Mouse (Mus musculus) lung, embryonic 14.5 days (tissue): ENCODE measurements at regions not wholly inside any gene's neighbourhood (a gene's known extent, or its start where the extent isn't known, plus 50 kb on each side); places are given as distances from the start of the nearest gene placed in this dataset.

ENCODE experiments used
- ATAC-seq: fragments of 200-750 bp; cut with Nextera tagmentation; 2 replicates; pipeline ENCODE4 v1.8.0; 2017; ENCODE audit warnings: mild to moderate bottlenecking, moderate TSS enrichment, moderate library complexity; ENCODE audit not compliant: insufficient read depth
- DNase-seq: peaks from one replicate; pipeline ENCODE4 v3.0.0-alpha.2; 2015
- H3K27ac ChIP-seq: fragments of 300-500 bp; sonication (generic); 2 replicates; pipeline ENCODE4 v1.5.1; 2014; ENCODE audit warnings: low read depth, mild to moderate bottlenecking, moderate library complexity
- H3K27me3 ChIP-seq: fragments of 300-500 bp; sonication (generic); 2 replicates; pipeline ENCODE4 v1.6.1; 2014; ENCODE audit warnings: low read length, control low read depth; ENCODE audit not compliant: insufficient read depth
- H3K36me3 ChIP-seq: fragments of 300-500 bp; sonication (generic); 2 replicates; pipeline ENCODE4 v1.6.1; 2014; ENCODE audit warnings: control low read depth; ENCODE audit not compliant: insufficient read depth
- H3K4me1 ChIP-seq: fragments of 300-500 bp; sonication (generic); 2 replicates; pipeline ENCODE4 v1.6.1; 2014; ENCODE audit warnings: antibody characterized with exemption, control low read depth; ENCODE audit not compliant: insufficient read depth
- H3K4me2 ChIP-seq: fragments of 300-500 bp; sonication (generic); 2 replicates; pipeline ENCODE4 v1.6.1; 2014; ENCODE audit warnings: mild to moderate bottlenecking
- H3K4me3 ChIP-seq: fragments of 300-500 bp; sonication (generic); 2 replicates; pipeline ENCODE4 v1.5.1; 2014; ENCODE audit warnings: low read depth, low read length
- H3K9ac ChIP-seq: fragments of 300-500 bp; sonication (generic); 2 replicates; pipeline ENCODE4 v1.6.1; 2014
- H3K9me3 ChIP-seq: fragments of 300-500 bp; sonication (generic); 2 replicates; pipeline ENCODE4 v1.6.1; 2016; ENCODE audit warnings: low read depth, low read length, control low read depth
- CTCF ChIP-seq: IDR thresholded peaks from 2 replicates; pipeline ENCODE4 v1.5.1; 2016; ENCODE audit warnings: antibody characterized with exemption, low read depth
- WGBS: fragments of 180-500 bp; shearing (Covaris S2); extraction: QIAGEN DNeasy Blood & Tissue Kit; methylation state at CpG from one replicate; pipeline ENCODE4 v1.1.7; 2014; 5-methylcytosine and 5-hydroxymethylcytosine counted together

GRCm38 (mm10) chr3:117486351-117486750, 88.3 kb upstream of the Plppr5 start:
- WGBS, result 76% methylated on average over 2 of the region's 2 CpGs
- Histone ChIP-seq H3K4me3 (no peak overlapping the region), H3K9me3 (no peaks in the 10 kb centered on the region), H3K36me3 (no peaks in the 10 kb centered on the region), H3K4me1 (no peaks in the 10 kb centered on the region), H3K9ac (no peak overlapping the region), H3K27me3 (no peaks in the 10 kb centered on the region), H3K27ac (no peak overlapping the region), H3K4me2 (no peak overlapping the region)
- no peak for TF ChIP-seq CTCF
- no peak for DNase-seq
- no peak for ATAC-seq

GRCm38 (mm10) chr3:117480131-117480530, 94.5 kb upstream of the Plppr5 start:
- Histone ChIP-seq H3K9me3 (no peaks in the 10 kb centered on the region), H3K36me3 (no peaks in the 10 kb centered on the region), H3K4me1 (no peaks in the 10 kb centered on the region), H3K9ac (no peak overlapping the region), H3K27ac (no peak overlapping the region), H3K4me2 (no peak overlapping the region), H3K27me3 (no peaks in the 10 kb centered on the region), H3K4me3 (no peak overlapping the region)
- TF ChIP-seq CTCF, result no peak
- WGBS, result 42% methylated on average over 3 of the region's 3 CpGs
- ATAC-seq (no peak), DNase-seq (no peak)

GRCm38 (mm10) chr3:117459507-117459906, 98.8 kb upstream of the Plppr4 start:
- Histone ChIP-seq H3K36me3 (no peaks in the 10 kb centered on the region), H3K27me3 (no peaks in the 10 kb centered on the region), H3K9me3 (no peaks in the 10 kb centered on the region), H3K9ac (no peak overlapping the region), H3K27ac (no peak overlapping the region), H3K4me1 (no peaks in the 10 kb centered on the region), H3K4me3 (no peak overlapping the region), H3K4me2 (no peak overlapping the region)
- DNase-seq (no peak), ATAC-seq (no peak)
- WGBS, result 80% methylated on average over 2 of the region's 2 CpGs
- no peak for TF ChIP-seq CTCF

GRCm38 (mm10) chr3:117450559-117450958, 89.9 kb upstream of the Plppr4 start:
- no peaks in the 10 kb centered on the region for H3K36me3 ChIP-seq
- no peak overlapping the region for H3K27ac ChIP-seq
- no peak overlapping the region for H3K9ac ChIP-seq
- no peak for DNase-seq
- ATAC-seq, result no peak
- no peak for TF ChIP-seq CTCF
- no peak overlapping the region for H3K4me3 ChIP-seq
- H3K27me3 ChIP-seq, result no peaks in the 10 kb centered on the region
- no peak overlapping the region for H3K4me2 ChIP-seq
- no peaks in the 10 kb centered on the region for H3K9me3 ChIP-seq
- no peaks in the 10 kb centered on the region for H3K4me1 ChIP-seq
- 78% methylated on average over 7 of the region's 7 CpGs for WGBS

- WGBS, result 60% methylated on average over 3 of the region's 3 CpGs
- Histone ChIP-seq H3K9me3 (no peaks in the 10 kb centered on the region), H3K27me3 (no peaks in the 10 kb centered on the region), H3K36me3 (no peaks in the 10 kb centered on the region), H3K4me1 (no peaks in the 10 kb centered on the region), H3K9ac (no peak overlapping the region), H3K27ac (no peak overlapping the region), H3K4me2 (no peak overlapping the region), H3K4me3 (no peak overlapping the region)
- peak; percentile 18; the same call in 1 of the 2 replicates for TF ChIP-seq CTCF
- peak; percentile 21 for DNase-seq
- no peak for ATAC-seq
Observed at GRCm38 (mm10) chr3:117441887-117442286, 81.2 kb upstream of the Plppr4 start.

- no peak overlapping the region for H3K4me2 ChIP-seq
- H3K27ac ChIP-seq, result no peak overlapping the region
- H3K36me3 ChIP-seq, result no peaks in the 10 kb centered on the region
- no peaks in the 10 kb centered on the region for H3K27me3 ChIP-seq
- H3K9me3 ChIP-seq, result no peaks in the 10 kb centered on the region
- 21% methylated on average over 4 of the region's 4 CpGs for WGBS
- no peak overlapping the region for H3K9ac ChIP-seq
- ATAC-seq, result no peak
- DNase-seq, result no peak
- no peak overlapping the region for H3K4me3 ChIP-seq
- H3K4me1 ChIP-seq, result no peaks in the 10 kb centered on the region
- no peak for TF ChIP-seq CTCF
Observed at GRCm38 (mm10) chr3:117440294-117440693, 79.6 kb upstream of the Plppr4 start.

GRCm38 (mm10) chr3:117438473-117439114, 77.9 kb upstream of the Plppr4 start:
- Histone ChIP-seq H3K9me3 (no peaks in the 10 kb centered on the region), H3K9ac (no peak overlapping the region), H3K27me3 (no peaks in the 10 kb centered on the region), H3K4me3 (no peak overlapping the region), H3K36me3 (no peaks in the 10 kb centered on the region), H3K4me1 (no peaks in the 10 kb centered on the region), H3K4me2 (no peak overlapping the region), H3K27ac (no peak overlapping the region)
- ATAC-seq, result peak; percentile 64; the same call in 1 of the 2 replicates
- WGBS, result 15% methylated on average over 11 of the region's 11 CpGs
- TF ChIP-seq CTCF, result peak; percentile 86
- DNase-seq, result peak; percentile 94

GRCm38 (mm10) chr3:117424526-117424925, 63.9 kb upstream of the Plppr4 start:
- Histone ChIP-seq H3K9ac (no peak overlapping the region), H3K4me1 (no peaks in the 10 kb centered on the region), H3K4me2 (no peak overlapping the region), H3K4me3 (no peak overlapping the region), H3K36me3 (no peaks in the 10 kb centered on the region), H3K27me3 (no peaks in the 10 kb centered on the region), H3K27ac (no peak overlapping the region), H3K9me3 (no peaks in the 10 kb centered on the region)
- no peak for TF ChIP-seq CTCF
- no peak for ATAC-seq
- 53% methylated on average over 1 of the region's 1 CpGs for WGBS
- no peak for DNase-seq
